Mouse (Mus musculus): ENCODE measurements around the gene Hipk2. TPM values are rescaled to one million over a fixed set of nuclear protein-coding genes. Genes with fewer than 3 reads are reported as not detected.
A peak's percentile ranks its signal among the peaks of the same experiment; 100 is the strongest.

Gene Hipk2
- polyA plus RNA-seq, 1 experiment from 2014 or later = 12.0 TPM

DNA sequence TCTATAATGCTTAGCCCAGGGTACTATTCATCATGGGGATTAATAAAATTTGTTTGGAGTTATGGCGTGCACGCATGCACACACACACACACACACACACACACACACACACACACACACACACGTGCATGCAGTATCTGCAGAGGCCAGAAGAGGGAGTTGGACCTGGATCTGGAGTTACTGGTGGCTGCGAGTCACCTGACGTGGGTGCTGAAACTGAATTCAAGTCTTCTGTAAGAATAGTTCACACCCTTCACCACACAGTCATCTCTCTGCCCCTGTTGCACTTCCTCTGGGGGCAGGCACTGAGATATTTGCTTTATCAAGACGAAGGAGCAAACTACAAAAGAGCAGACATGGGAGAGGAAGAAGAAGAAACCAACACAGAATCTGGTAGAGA, 206.4 kb downstream of the Hipk2 start:
- Histone ChIP-seq H3K9me3 (ENCODE audit: control insufficient read depth) (no peaks in the 10 kb centered on the region), H3K27ac (ENCODE audit: low read depth, low read length) (no peak overlapping the region), H3K4me3 (ENCODE audit: low read depth, low read length) (no peak overlapping the region), H3K4me2 (replicated peaks; ENCODE audit: low read depth) (no peak overlapping the region), H3K4me1 (replicated peaks; ENCODE audit: control insufficient read depth, insufficient read depth, low read length) (no peaks in the 10 kb centered on the region), H3K36me3 (ENCODE audit: control insufficient read depth, insufficient read depth) (no peaks in the 10 kb centered on the region), H3K9ac (ENCODE audit: low read depth, low read length) (no peak overlapping the region), H3K27me3 (replicated peaks; ENCODE audit: control insufficient read depth, insufficient read depth, low read length) (0 out of 2 replicates have a peak, but pooled peaks cover 7% of the 10 kb centered on the region)
- WGBS = 67% methylated on average over 6 of the region's 6 CpGs
- no peak for ATAC-seq
- peak; percentile 53 for TF ChIP-seq CTCF (IDR thresholded peaks at IDR 0.05; ENCODE audit: low read depth)

DNA sequence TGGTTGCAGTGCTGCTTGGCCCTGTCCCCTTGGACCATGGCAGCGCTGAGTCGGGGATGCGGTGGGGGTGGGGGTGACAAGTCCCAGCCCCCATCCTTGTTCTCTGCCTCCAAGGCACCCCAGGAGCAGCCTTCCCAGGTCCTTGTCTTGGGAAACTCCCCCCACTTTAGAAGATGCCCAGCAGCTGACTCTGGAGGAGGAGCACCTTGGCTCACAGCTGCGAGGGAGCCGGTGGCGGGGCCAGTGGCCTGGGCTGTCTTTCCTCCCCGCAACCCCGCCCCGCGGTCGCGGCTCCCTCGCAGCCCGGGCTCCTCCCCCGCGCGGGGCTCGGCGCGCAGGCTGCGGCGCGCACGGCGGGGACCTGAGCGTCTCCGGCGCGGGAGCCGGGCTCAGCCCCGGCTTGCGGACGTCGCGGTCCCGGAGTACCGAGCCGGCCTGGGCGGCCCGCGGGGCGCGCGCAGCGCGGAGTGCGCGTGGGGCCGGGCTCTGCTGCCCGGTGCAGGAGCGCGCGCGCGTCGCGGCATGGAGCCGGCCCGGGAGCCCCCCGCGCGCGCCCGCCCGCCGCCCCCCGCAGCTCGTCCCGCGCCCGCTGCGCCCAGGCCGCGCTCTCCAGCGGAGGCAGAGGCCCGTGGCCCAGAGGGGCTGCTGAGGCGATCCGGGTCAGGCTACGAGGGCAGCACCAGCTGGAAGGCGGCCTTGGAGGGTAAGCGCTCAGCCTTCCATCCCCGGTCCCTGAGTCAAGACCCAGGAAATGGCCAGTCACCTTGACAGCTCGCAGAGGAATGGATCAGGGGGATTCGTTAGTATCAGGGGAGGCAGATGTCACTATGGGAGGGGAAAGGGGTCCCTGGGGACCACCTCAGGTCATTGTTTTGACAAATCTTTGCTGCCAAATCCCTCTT, 213.0 kb downstream of the Hipk2 start, which contains the start of gene Clec2l:
Gene Clec2l (plus strand): TSS at position 356 of the 902 bp plus-strand sequence.
- Histone ChIP-seq H3K36me3 (ENCODE audit: control insufficient read depth, insufficient read depth) (no peaks in the 10 kb centered on the region), H3K27me3 (replicated peaks; ENCODE audit: control insufficient read depth, insufficient read depth, low read length) (peaks cover 31% of the 10 kb centered on the region), H3K4me2 (replicated peaks; ENCODE audit: low read depth) (peak within 1 kb of the TSS; percentile 95), H3K4me1 (replicated peaks; ENCODE audit: control insufficient read depth, insufficient read depth, low read length) (no peaks in the 10 kb centered on the region), H3K9me3 (ENCODE audit: control insufficient read depth) (no peaks in the 10 kb centered on the region), H3K4me3 (ENCODE audit: low read depth, low read length) (peak within 1 kb of the TSS; percentile 49), H3K9ac (ENCODE audit: low read depth, low read length) (peak within 1 kb of the TSS; percentile 34), H3K27ac (ENCODE audit: low read depth, low read length) (no peak within 1 kb of the TSS)
- no peak for TF ChIP-seq CTCF (IDR thresholded peaks at IDR 0.05; ENCODE audit: low read depth)
- under 1% methylated on average over 65 of the region's 84 CpGs for WGBS
- ATAC-seq = peak; percentile 41

DNA sequence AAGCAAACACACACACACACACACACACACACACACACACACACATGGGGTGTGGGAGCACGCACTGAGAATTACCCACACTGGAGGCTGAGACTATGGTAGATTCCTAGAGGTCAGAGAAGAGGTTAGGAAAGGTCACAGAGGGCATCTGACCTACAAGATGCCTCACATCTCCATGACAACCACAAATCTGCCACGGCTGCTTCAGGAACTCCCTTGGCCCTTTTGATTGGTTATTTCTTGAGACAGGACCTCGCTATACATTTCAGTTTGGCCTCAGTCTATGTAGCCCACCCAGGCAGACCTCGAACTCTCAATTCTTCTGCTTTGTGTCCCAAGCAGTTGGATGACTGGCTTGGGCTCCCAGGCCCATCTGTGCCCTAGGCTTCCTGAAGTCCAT, 214.3 kb downstream of the Hipk2 start:
- no peak overlapping the region for H3K9ac ChIP-seq (ENCODE audit: low read depth, low read length)
- no peaks in the 10 kb centered on the region for H3K36me3 ChIP-seq (ENCODE audit: control insufficient read depth, insufficient read depth)
- 72% methylated on average over 4 of the region's 4 CpGs for WGBS
- no peaks in the 10 kb centered on the region for H3K9me3 ChIP-seq (ENCODE audit: control insufficient read depth)
- no peak for ATAC-seq
- no peak for TF ChIP-seq CTCF (IDR thresholded peaks at IDR 0.05; ENCODE audit: low read depth)
- H3K4me3 ChIP-seq (ENCODE audit: low read depth, low read length) = no peak overlapping the region
- H3K27ac ChIP-seq (ENCODE audit: low read depth, low read length) = no peak overlapping the region
- H3K27me3 ChIP-seq (replicated peaks; ENCODE audit: control insufficient read depth, insufficient read depth, low read length) = peaks cover 31% of the 10 kb centered on the region
- H3K4me2 ChIP-seq (replicated peaks; ENCODE audit: low read depth) = no peak overlapping the region
- H3K4me1 ChIP-seq (replicated peaks; ENCODE audit: control insufficient read depth, insufficient read depth, low read length) = no peaks in the 10 kb centered on the region

DNA sequence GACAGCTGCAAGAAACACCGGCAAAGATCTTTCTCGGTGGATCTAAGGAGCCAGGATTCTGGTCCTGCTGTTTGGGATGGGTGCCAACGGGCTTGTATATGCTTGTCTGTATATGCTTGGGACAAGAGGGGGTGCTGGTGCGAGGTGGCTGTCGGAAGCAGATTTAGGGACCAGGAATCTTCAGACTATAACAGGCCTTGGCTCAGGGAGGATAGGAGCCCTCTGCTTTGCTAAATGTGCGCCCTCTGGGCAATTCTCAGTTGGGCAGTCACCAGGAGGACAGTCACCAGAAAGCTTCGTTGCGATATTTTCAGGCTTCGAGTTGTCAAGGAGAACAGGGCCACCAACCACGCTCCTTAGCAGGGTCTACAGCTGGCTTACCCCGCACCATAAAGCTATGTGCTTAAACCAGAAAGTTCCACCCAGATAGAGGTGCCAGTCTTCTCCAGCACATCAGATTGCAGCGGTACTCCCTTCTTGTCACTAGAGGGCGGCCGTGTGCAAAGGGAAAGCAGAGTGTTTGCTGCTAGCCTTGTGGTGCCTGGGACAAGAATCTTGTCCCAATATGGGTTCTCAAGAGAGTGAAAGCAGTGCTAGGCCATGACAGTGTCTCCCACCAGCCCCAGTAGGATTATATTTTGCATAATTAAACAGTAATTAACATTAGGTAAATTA, 225.6 kb downstream of the Hipk2 start:
- H3K4me3 ChIP-seq (ENCODE audit: low read depth, low read length) = no peak overlapping the region
- no peaks in the 10 kb centered on the region for H3K4me1 ChIP-seq (replicated peaks; ENCODE audit: control insufficient read depth, insufficient read depth, low read length)
- no peak overlapping the region for H3K9ac ChIP-seq (ENCODE audit: low read depth, low read length)
- no peaks in the 10 kb centered on the region for H3K27me3 ChIP-seq (replicated peaks; ENCODE audit: control insufficient read depth, insufficient read depth, low read length)
- H3K4me2 ChIP-seq (replicated peaks; ENCODE audit: low read depth) = no peak overlapping the region
- 34% methylated on average over 14 of the region's 14 CpGs for WGBS
- peak; percentile 98 for TF ChIP-seq CTCF (IDR thresholded peaks at IDR 0.05; ENCODE audit: low read depth)
- H3K9me3 ChIP-seq (ENCODE audit: control insufficient read depth) = no peaks in the 10 kb centered on the region
- no peaks in the 10 kb centered on the region for H3K36me3 ChIP-seq (ENCODE audit: control insufficient read depth, insufficient read depth)
- no peak overlapping the region for H3K27ac ChIP-seq (ENCODE audit: low read depth, low read length)
- peak; percentile 38; the same call in 1 of the 2 replicates for ATAC-seq

DNA sequence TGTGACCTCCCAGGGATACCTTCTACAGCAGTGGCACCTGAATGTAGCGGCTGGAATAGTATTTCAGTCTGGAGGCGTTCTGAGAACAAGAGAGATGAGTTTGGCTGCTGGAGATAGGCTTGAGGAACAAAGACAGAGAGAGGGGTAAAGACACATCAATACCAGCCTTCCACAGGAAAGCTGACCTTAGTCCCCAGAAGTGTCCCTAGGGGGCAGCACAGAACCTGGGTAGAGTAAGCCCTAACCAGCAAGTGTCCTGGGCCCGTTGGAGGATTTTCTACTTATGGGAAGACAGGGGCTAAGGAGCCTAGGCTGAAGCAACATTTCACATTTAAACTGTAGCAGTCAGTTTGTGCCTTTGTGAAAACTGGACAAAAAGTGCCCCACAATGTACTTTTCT, 226.4 kb downstream of the Hipk2 start:
- no peaks in the 10 kb centered on the region for H3K27me3 ChIP-seq (replicated peaks; ENCODE audit: control insufficient read depth, insufficient read depth, low read length)
- H3K4me1 ChIP-seq (replicated peaks; ENCODE audit: control insufficient read depth, insufficient read depth, low read length) = no peaks in the 10 kb centered on the region
- H3K9me3 ChIP-seq (ENCODE audit: control insufficient read depth) = no peaks in the 10 kb centered on the region
- H3K27ac ChIP-seq (ENCODE audit: low read depth, low read length) = no peak overlapping the region
- H3K4me3 ChIP-seq (ENCODE audit: low read depth, low read length) = no peak overlapping the region
- no peaks in the 10 kb centered on the region for H3K36me3 ChIP-seq (ENCODE audit: control insufficient read depth, insufficient read depth)
- no peak overlapping the region for H3K9ac ChIP-seq (ENCODE audit: low read depth, low read length)
- WGBS = 86% methylated on average over 3 of the region's 3 CpGs
- no peak overlapping the region for H3K4me2 ChIP-seq (replicated peaks; ENCODE audit: low read depth)
- ATAC-seq = no peak
- TF ChIP-seq CTCF (IDR thresholded peaks at IDR 0.05; ENCODE audit: low read depth) = peak; percentile 54

Other genes starting within 250 kb of the Hipk2 start
- 0.31 and 0.44 TPM in 2 replicates for gene Klrg2, start 238.9 kb downstream of the Hipk2 start, polyA plus RNA-seq (2015; fragmentation: Nextera tagmentation; extraction: Ambion mirVana)
- gene Clec2l, start 213.1 kb downstream of the Hipk2 start, polyA plus RNA-seq (2015; fragmentation: Nextera tagmentation; extraction: Ambion mirVana) = 0.81 and 0.92 TPM in 2 replicates
- 2.1 and 2.9 TPM in 2 replicates for gene Tbxas1, start 761 bp downstream of the Hipk2 start, polyA plus RNA-seq (2015; fragmentation: Nextera tagmentation; extraction: Ambion mirVana)
- gene Parp12, start 242.2 kb upstream of the Hipk2 start, polyA plus RNA-seq (2015; fragmentation: Nextera tagmentation; extraction: Ambion mirVana) = 18.9 and 21.1 TPM in 2 replicates

Data from intestine, postnatal 0 days (tissue).